Mouse (Mus musculus) gastrocnemius, adult 2 months (tissue): Measurements from ENCODE around the gene Cacna1c. TPM values are rescaled to one million over a fixed set of nuclear protein-coding genes. Genes with fewer than 3 reads are reported as not detected.

Experiments used
- DNase-seq: peaks from one replicate; pipeline ENCODE4 v3.0.0; 2022
- H3K27ac ChIP-seq: fragments of 200-600 bp; 2 replicates; pipeline ENCODE4 v1.8.1; 2022; ENCODE audit warnings: mild to moderate bottlenecking
- H3K4me3 ChIP-seq: fragments of 200-600 bp; 2 replicates; pipeline ENCODE4 v1.8.1; 2022; ENCODE audit warnings: mild to moderate bottlenecking, moderate library complexity
- CTCF ChIP-seq: fragments of 200-600 bp; IDR thresholded peaks from 2 replicates; pipeline ENCODE4 v1.8.1; 2022; ENCODE audit warnings: antibody characterized with exemption, mild to moderate bottlenecking, moderate library complexity
- intact Hi-C: fragments of 180-260 bp; cut with DNase I; formaldehyde crosslinking; loops from one replicate; pipeline ENCODE4 v1.15.1; 2025
- total RNA-seq, 2 experiments: library from RNA; stranded (reverse); gene quantifications; 2 replicates each; pipeline ENCODE4 v1.2.3; 2021

Cacna1c gene
- total RNA-seq, 2 experiments from 2014 or later: 1.7 to 1.9 TPM

- no peak overlapping the region for H3K4me3 ChIP-seq
- no peak overlapping the region for H3K27ac ChIP-seq
- TF ChIP-seq CTCF: no peak
- no peak for DNase-seq
- intact Hi-C loops: no loop called here
Observed at GRCm38 (mm10) chr6:118958529-118958928, 237.7 kb downstream of the Cacna1c start.

GRCm38 (mm10) chr6:118956234-118956633 lies 240.0 kb downstream of the Cacna1c start:
- no peak for DNase-seq
- Histone ChIP-seq H3K27ac (no peak overlapping the region), H3K4me3 (no peak overlapping the region)
- intact Hi-C loops: no loop called here
- no peak for TF ChIP-seq CTCF

- intact Hi-C loops: no loop called here
- H3K27ac ChIP-seq: no peak overlapping the region
- DNase-seq: no peak
- no peak for TF ChIP-seq CTCF
- H3K4me3 ChIP-seq: no peak overlapping the region
Observed at GRCm38 (mm10) chr6:118955777-118956176, 240.4 kb downstream of the Cacna1c start.

GRCm38 (mm10) chr6:118954988-118955554 lies 241.1 kb downstream of the Cacna1c start:
- no peak for DNase-seq
- Histone ChIP-seq H3K4me3 (no peak overlapping the region), H3K27ac (no peak overlapping the region)
- intact Hi-C loops: no loop called here
- TF ChIP-seq CTCF: no peak

GRCm38 (mm10) chr6:118952377-118952776 lies 243.8 kb downstream of the Cacna1c start:
- no peak overlapping the region for H3K27ac ChIP-seq
- intact Hi-C loops: no loop called here
- no peak for DNase-seq
- no peak overlapping the region for H3K4me3 ChIP-seq
- no peak for TF ChIP-seq CTCF

GRCm38 (mm10) chr6:118950190-118950589 lies 246.0 kb downstream of the Cacna1c start:
- intact Hi-C loops: no loop called here
- no peak for DNase-seq
- no peak overlapping the region for H3K4me3 ChIP-seq
- no peak overlapping the region for H3K27ac ChIP-seq
- no peak for TF ChIP-seq CTCF

GRCm38 (mm10) chr6:118947286-118947685 lies 248.9 kb downstream of the Cacna1c start:
- DNase-seq: no peak
- Histone ChIP-seq H3K4me3 (no peak overlapping the region), H3K27ac (no peak overlapping the region)
- intact Hi-C loops: no loop called here
- TF ChIP-seq CTCF: no peak

- intact Hi-C loops: no loop called here
- no peak for TF ChIP-seq CTCF
- DNase-seq: no peak
- H3K27ac ChIP-seq: 0 out of 2 replicates have a peak overlapping the region, but pooled peaks have one; percentile 8
- H3K4me3 ChIP-seq: no peak overlapping the region
Observed at GRCm38 (mm10) chr6:118946660-118947059, 249.6 kb downstream of the Cacna1c start.

- intact Hi-C loops: no loop called here
- Histone ChIP-seq H3K4me3 (no peak overlapping the region), H3K27ac (no peak overlapping the region)
- no peak for TF ChIP-seq CTCF
- no peak for DNase-seq
Observed at GRCm38 (mm10) chr6:118944093-118944492, 252.1 kb downstream of the Cacna1c start.

- no peak overlapping the region for H3K27ac ChIP-seq
Observed at GRCm38 (mm10) chr6:118941816-118942215, 254.4 kb downstream of the Cacna1c start.

GRCm38 (mm10) chr6:118941036-118941435 lies 255.2 kb downstream of the Cacna1c start:
- intact Hi-C loops: no loop called here
- H3K27ac ChIP-seq: no peak overlapping the region
- H3K4me3 ChIP-seq: no peak overlapping the region
- no peak for TF ChIP-seq CTCF
- no peak for DNase-seq

More at GRCm38 (mm10) chr6:118941816-118942215, 254.4 kb downstream of the Cacna1c start:
- no peak for DNase-seq
- TF ChIP-seq CTCF: no peak
- no peak overlapping the region for H3K4me3 ChIP-seq
- intact Hi-C loops: no loop called here

- no peak overlapping the region for H3K4me3 ChIP-seq
- peak overlapping the region; percentile 8; the same call in 1 of the 2 replicates for H3K27ac ChIP-seq
- peak; percentile 38 for DNase-seq
- TF ChIP-seq CTCF: no peak
- intact Hi-C loops: no loop called here
Observed at GRCm38 (mm10) chr6:118939626-118940025, 256.6 kb downstream of the Cacna1c start.

GRCm38 (mm10) chr6:118938386-118939096 lies 257.7 kb downstream of the Cacna1c start:
- Histone ChIP-seq H3K4me3 (no peak overlapping the region), H3K27ac (peak overlapping the region; percentile 16; the same call in 1 of the 2 replicates)
- no peak for DNase-seq
- intact Hi-C loops: no loop called here
- TF ChIP-seq CTCF: no peak

GRCm38 (mm10) chr6:118937536-118937935 lies 258.7 kb downstream of the Cacna1c start:
- no peak for TF ChIP-seq CTCF
- intact Hi-C loops: no loop called here

More at GRCm38 (mm10) chr6:118937536-118937935, 258.7 kb downstream of the Cacna1c start:
- Histone ChIP-seq H3K4me3 (no peak overlapping the region), H3K27ac (no peak overlapping the region)
- DNase-seq: no peak
